Mouse (Mus musculus) T-cell, adult 2 months (primary cell): Measurements from ENCODE around the gene Dph2.

Source experiments
- DNase-seq: peaks from one replicate; pipeline ENCODE4 v3.0.0; 2022; ENCODE audit warnings: low spot score

The Dph2 gene

GRCm38 (mm10) chr4:117891738-117892161 is at the start of gene Dph2:
Dph2 (minus strand) TSS chr4:117892032.
- DNase-seq: peak; percentile 79

DNA sequence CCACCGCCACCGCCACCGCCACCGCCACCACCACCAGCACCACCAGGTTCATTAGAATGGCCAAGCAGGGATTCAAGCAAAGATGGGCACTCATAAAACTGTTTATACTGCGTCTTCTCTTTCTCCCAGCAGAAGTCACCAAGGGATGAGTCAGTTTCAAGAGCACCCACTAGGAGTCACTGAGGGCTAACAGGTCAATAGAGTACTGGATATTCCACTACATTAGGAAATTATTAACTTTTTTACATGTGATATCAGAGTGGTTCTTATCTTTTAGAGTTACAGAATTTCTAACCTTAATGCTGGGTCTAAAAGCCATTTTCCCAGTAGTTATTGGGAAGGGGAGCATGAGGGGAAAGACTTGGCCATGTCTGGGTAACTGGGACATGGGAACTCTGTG is 45.1 kb upstream of the Dph2 start:
- no peak for DNase-seq

DNA sequence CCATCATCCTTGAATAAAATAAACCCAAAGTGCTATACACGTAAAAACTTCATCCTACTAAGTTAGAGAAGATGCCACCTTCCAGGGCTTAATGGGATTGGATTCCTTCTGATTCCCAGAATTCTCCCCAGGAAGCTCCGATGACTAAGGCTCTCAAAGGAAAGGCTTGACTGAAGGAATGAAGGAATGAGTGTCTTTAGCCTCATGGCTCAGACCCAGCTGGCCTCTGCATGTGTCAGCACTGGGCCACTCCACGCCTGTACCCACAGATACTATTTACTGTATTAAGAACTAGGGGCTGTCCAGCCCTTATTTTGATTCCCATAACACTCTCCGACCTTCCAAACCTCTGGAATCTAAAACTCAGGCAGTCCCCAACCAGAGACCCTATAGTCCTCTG is 42.2 kb upstream of the Dph2 start:
- DNase-seq: no peak

GRCm38 (mm10) chr4:117933248-117933647 is 41.4 kb upstream of the Dph2 start:
- DNase-seq: no peak

DNA sequence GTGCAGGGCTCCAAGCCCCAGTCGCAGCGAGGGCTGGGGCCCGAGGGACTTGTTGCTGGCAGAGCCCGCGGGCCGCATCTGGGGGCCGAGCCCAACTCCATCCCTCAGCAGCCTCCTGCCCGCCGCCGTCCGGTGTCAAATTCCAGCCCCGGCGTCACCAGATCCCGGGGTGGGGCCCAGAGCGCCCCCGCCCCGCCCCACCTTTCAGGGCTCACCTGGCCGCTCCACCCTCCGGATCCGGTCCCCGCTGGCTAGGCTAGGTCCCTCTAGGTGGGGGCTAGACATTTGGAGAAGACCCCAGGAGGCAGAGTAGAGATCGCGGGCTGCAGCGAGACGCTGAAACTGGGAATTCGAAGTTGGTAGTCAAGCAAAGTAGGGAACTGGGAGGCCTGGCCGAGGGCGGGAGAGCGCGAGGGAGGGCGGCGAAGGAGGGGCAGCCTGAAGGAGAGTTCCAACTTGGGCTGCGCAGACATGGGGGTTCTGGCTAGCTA is 37.6 kb upstream of the Dph2 start, which contains the start of gene Artn:
TSS of gene Artn (minus strand) at position 373 of the 491 bp plus-strand sequence.
- no peak for DNase-seq

DNA sequence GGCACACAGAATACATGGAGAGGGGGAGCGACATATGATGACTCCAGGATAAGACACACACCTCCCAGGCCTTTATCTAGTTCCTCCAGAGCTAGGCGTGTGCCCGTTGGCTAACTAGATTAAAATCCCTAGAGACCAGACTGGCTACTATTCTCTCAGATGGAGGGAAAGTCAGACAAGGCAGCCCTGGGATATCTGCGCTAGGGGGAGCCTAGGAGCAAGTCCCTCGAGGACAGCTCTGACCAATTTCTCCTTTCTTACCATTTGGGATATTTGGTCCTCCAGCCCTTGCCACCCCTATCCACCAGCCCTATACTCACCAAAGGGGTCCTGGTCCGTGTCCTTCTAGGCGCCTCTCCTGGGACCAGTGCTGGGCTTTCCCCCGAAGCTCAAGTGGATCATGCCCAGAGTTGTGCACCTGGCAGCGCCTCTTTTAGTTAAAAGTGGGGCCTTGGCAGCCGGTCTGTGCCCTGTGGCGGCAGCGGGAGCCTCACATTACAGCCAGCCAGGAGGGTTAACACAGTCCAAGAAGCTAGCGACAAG is 36.9 kb upstream of the Dph2 start:
- DNase-seq: no peak

DNA sequence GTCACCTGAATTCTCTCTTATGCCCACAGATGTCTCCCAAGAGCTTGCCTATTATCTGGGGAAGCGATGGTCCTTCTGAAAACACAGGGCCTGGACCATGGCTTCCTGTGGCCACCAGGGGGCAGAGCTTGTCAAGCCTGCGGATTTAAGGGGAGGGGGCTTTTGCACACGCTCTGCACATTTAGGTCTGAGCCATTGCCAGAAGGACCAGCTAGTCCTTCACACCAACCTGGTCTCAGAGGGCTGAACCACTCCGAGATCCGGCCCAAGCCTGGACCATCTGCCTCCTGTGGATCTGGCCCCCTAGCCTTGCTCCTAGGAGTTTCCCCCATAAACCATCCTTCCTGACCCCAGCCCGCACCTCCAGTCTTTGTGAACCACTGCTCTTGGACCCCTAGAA is 36.4 kb upstream of the Dph2 start:
- DNase-seq: no peak

GRCm38 (mm10) chr4:117926545-117927482 is 35.0 kb upstream of the Dph2 start:
- DNase-seq: no peak

GRCm38 (mm10) chr4:117924916-117925315 is 33.1 kb upstream of the Dph2 start:
- DNase-seq: no peak

DNA sequence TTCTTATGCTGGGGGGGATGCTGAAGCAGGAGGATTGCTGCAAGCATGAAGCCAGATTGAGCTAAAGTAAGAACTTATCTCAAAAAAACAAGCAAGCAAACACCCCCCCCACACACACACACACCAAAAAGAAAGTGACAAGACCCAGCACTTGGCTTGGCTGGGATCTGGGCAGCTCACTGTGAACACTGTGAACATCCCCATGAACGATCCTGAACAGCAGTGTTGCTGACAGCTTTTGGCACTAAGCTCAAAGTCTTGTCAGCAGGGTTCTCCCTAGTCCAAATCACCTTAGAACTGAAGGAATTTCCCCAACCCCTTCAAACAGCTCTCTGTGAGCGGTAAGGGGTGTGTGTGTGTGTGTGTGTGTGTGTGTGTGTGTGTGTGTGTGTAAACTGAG is 31.6 kb upstream of the Dph2 start:
- no peak for DNase-seq

- no peak for DNase-seq
Observed at GRCm38 (mm10) chr4:117921358-117921757, 29.5 kb upstream of the Dph2 start.

DNA sequence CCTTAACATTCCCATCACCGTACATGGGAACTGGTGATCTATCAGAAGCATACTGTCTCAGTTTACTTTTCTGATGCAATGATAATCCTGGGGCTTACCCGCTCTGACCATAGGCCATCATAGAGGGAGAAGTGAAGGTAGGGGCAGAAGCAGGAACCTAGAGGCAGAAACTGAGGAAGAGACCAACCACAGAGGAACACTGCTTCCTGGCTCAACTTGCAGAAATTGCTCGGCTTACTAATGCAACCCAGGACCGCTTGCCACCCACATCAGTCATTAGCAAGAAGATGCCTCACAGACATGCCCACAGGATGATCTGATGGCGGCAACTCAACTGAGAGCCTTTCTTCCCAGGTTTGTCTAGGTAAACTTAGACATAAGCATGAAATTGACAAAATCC is 26.9 kb upstream of the Dph2 start:
- no peak for DNase-seq

DNA sequence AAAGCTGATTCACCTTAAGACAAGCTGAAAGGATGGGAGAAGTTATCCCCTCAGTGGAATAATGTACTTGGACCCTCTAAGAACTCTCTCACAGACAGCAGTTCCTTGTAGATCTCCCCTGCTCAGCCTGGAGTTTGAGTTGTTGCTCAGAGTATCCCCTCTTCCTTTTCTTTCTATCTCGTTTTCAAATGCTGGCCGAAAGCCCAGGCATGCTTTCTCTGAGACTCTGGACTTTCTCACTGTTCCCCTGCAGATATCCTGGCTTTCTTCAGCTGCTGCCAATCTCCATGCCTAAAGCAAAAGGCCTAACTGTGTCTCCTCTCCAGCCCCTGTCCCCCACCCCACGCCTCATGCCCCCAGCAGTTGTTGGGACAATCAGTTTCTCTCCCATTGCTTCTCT is 26.4 kb upstream of the Dph2 start:
- no peak for DNase-seq

GRCm38 (mm10) chr4:117917847-117918246 is 26.0 kb upstream of the Dph2 start:
- DNase-seq: no peak

GRCm38 (mm10) chr4:117917402-117917801 is 25.6 kb upstream of the Dph2 start:
- DNase-seq: no peak

- no peak for DNase-seq
Observed at GRCm38 (mm10) chr4:117916386-117916785, 24.6 kb upstream of the Dph2 start.

- peak; percentile 23 for DNase-seq
Observed at GRCm38 (mm10) chr4:117915489-117916105, 23.8 kb upstream of the Dph2 start.

DNA sequence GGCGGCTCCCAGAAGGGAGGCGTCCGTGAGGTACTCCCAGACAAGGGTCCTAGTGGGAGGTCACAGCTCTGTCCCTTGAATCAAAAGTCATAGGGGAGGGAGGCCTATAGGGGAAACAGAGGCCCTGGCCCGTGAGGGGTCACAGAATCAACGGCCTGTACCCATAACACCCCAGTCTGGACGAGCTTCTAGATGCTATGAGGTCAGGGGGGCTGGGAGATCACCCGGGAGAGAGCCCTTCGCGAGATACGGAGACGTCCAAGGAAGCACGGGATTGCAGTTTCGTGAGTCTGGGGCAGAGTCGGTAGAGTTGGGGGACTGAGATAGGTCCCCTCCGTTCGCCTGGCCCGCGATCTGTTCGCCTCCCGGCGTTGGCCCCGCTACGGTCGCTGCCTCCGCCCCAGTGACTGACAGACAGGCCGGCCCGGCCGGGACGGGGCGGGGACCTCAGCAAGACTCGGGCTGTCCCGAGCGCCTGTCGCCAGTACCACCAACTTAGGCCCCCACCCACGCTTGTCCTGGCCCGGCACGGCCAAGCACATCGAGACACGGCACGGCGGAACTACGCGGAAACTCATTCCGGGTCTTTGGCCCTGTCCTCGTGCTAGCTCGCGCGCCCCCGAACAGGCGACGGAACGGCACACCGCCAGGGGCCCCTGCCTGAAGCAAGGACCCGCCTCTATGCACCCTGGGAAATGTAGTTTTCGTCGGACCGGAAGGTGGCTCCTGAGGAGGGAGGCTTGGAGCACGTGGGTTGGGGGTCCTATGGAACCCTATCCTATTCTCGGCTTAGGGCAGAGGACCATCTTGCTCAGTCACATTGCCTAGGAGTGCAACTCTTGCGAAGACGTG is 23.0 kb upstream of the Dph2 start, which contains the start of gene Ipo13:
TSS of gene Ipo13 (minus strand) at position 409 of the 852 bp plus-strand sequence.
- peak; percentile 93 for DNase-seq

GRCm38 (mm10) chr4:117914031-117914430 is 22.2 kb upstream of the Dph2 start:
- DNase-seq: no peak

DNA sequence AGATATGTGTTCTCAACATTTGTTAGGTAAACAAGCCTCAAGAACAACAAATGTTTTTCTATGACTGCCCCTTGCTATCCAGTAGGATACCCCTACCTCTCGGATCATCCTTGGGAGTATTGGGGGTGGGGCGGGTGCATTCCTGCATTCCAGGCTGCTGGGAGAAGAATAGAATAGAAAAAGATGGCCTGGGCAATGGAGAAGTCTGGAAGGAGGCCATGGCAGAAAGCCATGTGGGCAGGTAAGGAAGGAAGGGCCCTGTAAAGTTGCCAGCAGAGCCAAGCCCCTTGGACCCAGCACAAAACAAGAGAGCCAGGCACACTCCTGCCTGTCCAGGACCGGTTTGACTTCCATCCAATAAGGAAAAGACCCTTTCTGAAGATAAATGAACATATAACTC is 21.6 kb upstream of the Dph2 start:
- DNase-seq: no peak

DNA sequence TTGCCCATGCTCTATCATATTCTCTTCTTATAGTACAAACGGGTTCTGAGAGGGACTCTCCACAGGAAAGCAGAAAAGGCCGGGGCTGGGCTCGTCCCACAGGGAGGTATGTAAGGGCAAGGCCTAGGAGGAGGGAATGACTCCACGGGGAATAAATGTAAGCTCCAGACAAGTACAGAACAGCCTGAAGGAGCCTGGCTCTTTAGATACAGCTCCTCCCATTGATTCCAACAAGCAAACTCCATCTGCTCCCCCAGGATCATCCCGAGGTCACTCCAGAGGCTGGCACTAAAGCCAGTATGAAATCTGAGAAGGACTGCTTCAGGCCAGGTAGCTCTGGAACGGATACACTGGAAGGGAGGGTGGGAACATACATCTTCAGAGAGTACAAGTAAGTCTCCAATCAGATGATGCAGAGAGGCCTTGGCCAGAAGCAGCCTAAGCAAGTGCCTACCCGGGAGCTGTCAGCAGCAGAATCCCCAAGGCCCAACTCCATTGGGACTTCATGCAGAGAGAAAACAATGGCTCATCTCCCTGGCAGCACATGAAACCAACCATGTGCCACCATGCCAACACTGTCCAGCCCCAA is 20.9 kb upstream of the Dph2 start:
- no peak for DNase-seq
